Mouse (Mus musculus): ENCODE data around the gene Spdye4a.

GRCm38 (mm10) chr5:143265409-143265808, 38.7 kb upstream of the Spdye4a start:
- TF ChIP-seq POLR2A (IDR thresholded peaks at IDR 0.05; ENCODE audit: low read depth, low read length) (no peak), CTCF (IDR thresholded peaks at IDR 0.05; ENCODE audit: extremely low read depth, insufficient read length, insufficient replicate concordance, low read depth, low read length) (no peak)
